Comparison of ENCODE assay signal across 7 mouse cellular contexts in the genomic region with DNA sequence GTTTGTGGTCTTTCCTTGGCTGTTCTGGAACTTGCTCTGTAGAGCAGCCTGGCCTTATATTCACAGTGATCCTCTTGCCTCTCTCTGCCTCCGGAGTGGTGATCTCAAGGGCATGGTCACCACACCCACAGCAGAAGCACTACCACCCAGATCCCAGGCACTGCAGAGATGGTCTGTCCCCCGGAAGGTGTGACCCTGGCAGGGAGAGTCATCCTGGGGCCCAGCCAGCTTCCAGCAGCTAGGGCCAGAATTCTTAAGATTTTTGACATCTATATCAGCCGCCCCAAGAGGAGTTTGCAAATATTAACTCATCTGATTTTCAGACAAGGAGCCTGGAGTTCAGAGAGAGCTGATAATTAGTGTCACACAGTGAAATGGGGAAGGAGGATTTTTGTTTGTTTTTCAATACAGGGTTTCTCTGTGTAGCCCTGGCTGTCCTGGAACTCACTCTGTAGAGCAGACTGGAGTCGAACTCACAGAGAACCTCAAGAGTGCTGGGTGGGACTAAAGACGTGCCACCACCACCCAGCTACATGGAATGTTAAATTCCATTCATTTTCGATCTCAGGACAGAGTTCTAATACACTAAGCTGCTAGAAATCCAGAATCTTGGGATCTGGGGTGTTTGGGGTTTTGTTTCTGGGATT. TPM values are rescaled to one million over a fixed set of nuclear protein-coding genes. Genes with fewer than 3 reads are reported as not detected.
A peak's percentile ranks its signal among the peaks of the same experiment; 100 is the strongest.
DNase-seq lines count a peak whose midpoint lies in the region; ATAC-seq and TF ChIP-seq lines count a peak whose summit lies in the region.

No protein-coding gene starts in this region.

- no peak for TF ChIP-seq EP300 in ES-Bruce4 (IDR thresholded peaks at IDR 0.05; ENCODE audit: insufficient read depth, low read depth, low read length)
- no peak for TF ChIP-seq EP300 in stomach, postnatal 0 days (optimal IDR thresholded peaks at IDR 0.05)

- no peaks in the 10 kb centered on the region for H3K36me3 ChIP-seq in ES-Bruce4 (ENCODE audit: control insufficient read depth, insufficient read depth, low read length, poor library complexity, severe bottlenecking)
- 0 out of 2 replicates have a peak, but pooled peaks cover under 1% of the 10 kb centered on the region for H3K36me3 ChIP-seq in hindbrain, embryonic 12.5 days
- H3K36me3 ChIP-seq in lung, embryonic 15.5 days, result peaks cover 7% of the 10 kb centered on the region
- no peaks in the 10 kb centered on the region for H3K36me3 ChIP-seq in stomach, postnatal 0 days (ENCODE audit: control insufficient read depth, insufficient read depth, low read length)

- peak overlapping the region; percentile 83 for H3K9ac ChIP-seq in ES-Bruce4 (ENCODE audit: low read depth, poor library complexity, severe bottlenecking)
- peak overlapping the region; percentile 64; the same call in 1 of the 2 replicates for H3K9ac ChIP-seq in hindbrain, embryonic 12.5 days
- H3K9ac ChIP-seq in lung, embryonic 15.5 days, result peak overlapping the region; percentile 41
- H3K9ac ChIP-seq in stomach, postnatal 0 days (ENCODE audit: low read length), result peak overlapping the region; percentile 48; the same call in 1 of the 2 replicates

- peak overlapping the region; percentile 97; the same call in 1 of the 2 replicates for H3K4me3 ChIP-seq in ES-Bruce4 (ENCODE audit: low read depth, low read length)
- H3K4me3 ChIP-seq in hindbrain, embryonic 12.5 days, result peak overlapping the region; percentile 74
- peak overlapping the region; percentile 86 for H3K4me3 ChIP-seq in lung, embryonic 15.5 days
- H3K4me3 ChIP-seq in stomach, postnatal 0 days (ENCODE audit: low read depth, low read length), result no peak overlapping the region

- H3K4me1 ChIP-seq in ES-Bruce4 (ENCODE audit: control insufficient read depth, insufficient read depth, low read length), result peaks cover 7% of the 10 kb centered on the region
- H3K4me1 ChIP-seq in hindbrain, embryonic 12.5 days, result peaks cover 41% of the 10 kb centered on the region
- peaks cover 66% of the 10 kb centered on the region for H3K4me1 ChIP-seq in lung, embryonic 15.5 days
- peaks cover 8% of the 10 kb centered on the region for H3K4me1 ChIP-seq in stomach, postnatal 0 days (replicated peaks; ENCODE audit: control insufficient read depth, insufficient read depth)

- WGBS in hindbrain, embryonic 12.5 days, result 47% methylated on average over 6 of the region's 6 CpGs
- WGBS in lung, embryonic 15.5 days, result 17% methylated on average over 6 of the region's 6 CpGs
- 6% methylated on average over 6 of the region's 6 CpGs for WGBS in stomach, postnatal 0 days

- peak; percentile 52 for ATAC-seq in erythroid progenitor cell, adult 5-6 weeks (replicated peaks; ENCODE audit: low FRiP score, poor library complexity, severe bottlenecking)
- ATAC-seq in hindbrain, embryonic 12.5 days (ENCODE audit: low FRiP score), result no peak
- no peak for ATAC-seq in lung, embryonic 15.5 days (ENCODE audit: borderline replicate concordance, extremely low read depth, low FRiP score, low TSS enrichment)
- no peak for ATAC-seq in stomach, postnatal 0 days (ENCODE audit: low FRiP score, low TSS enrichment)

- no peak for TF ChIP-seq POLR2A in ES-Bruce4 (IDR thresholded peaks at IDR 0.05; ENCODE audit: insufficient read depth, low read length)

- H3K4me2 ChIP-seq in hindbrain, embryonic 12.5 days (replicated peaks), result peak overlapping the region; percentile 94
- H3K4me2 ChIP-seq in lung, embryonic 15.5 days, result peak overlapping the region; percentile 91
- H3K4me2 ChIP-seq in stomach, postnatal 0 days (replicated peaks; ENCODE audit: low read depth), result peak overlapping the region; percentile 90

- H3K9me3 ChIP-seq in ES-Bruce4 (replicated peaks; ENCODE audit: control insufficient read depth, insufficient read depth, low read length, poor library complexity, severe bottlenecking), result no peaks in the 10 kb centered on the region
- H3K9me3 ChIP-seq in hindbrain, embryonic 12.5 days (replicated peaks), result no peaks in the 10 kb centered on the region
- H3K9me3 ChIP-seq in lung, embryonic 15.5 days, result no peaks in the 10 kb centered on the region
- H3K9me3 ChIP-seq in stomach, postnatal 0 days (ENCODE audit: control insufficient read depth, low read length), result no peaks in the 10 kb centered on the region

- TF ChIP-seq CTCF in ES-Bruce4 (IDR thresholded peaks at IDR 0.05; ENCODE audit: low read depth, low read length), result no peak
- no peak for TF ChIP-seq CTCF in stomach, postnatal 0 days (IDR thresholded peaks at IDR 0.05; ENCODE audit: low read depth)

- H3K27me3 ChIP-seq in ES-Bruce4 (ENCODE audit: control insufficient read depth, insufficient read depth, low read length, poor library complexity, severe bottlenecking), result no peaks in the 10 kb centered on the region
- H3K27me3 ChIP-seq in hindbrain, embryonic 12.5 days, result peaks cover 46% of the 10 kb centered on the region
- no peaks in the 10 kb centered on the region for H3K27me3 ChIP-seq in lung, embryonic 15.5 days
- no peaks in the 10 kb centered on the region for H3K27me3 ChIP-seq in stomach, postnatal 0 days (ENCODE audit: control insufficient read depth, insufficient read depth, low read length)

- H3K27ac ChIP-seq in ES-Bruce4 (ENCODE audit: insufficient read depth, low read length), result peak overlapping the region; percentile 44; the same call in 1 of the 2 replicates
- peak overlapping the region; percentile 95 for H3K27ac ChIP-seq in hindbrain, embryonic 12.5 days
- H3K27ac ChIP-seq in lung, embryonic 15.5 days, result peak overlapping the region; percentile 99
- H3K27ac ChIP-seq in stomach, postnatal 0 days (replicated peaks), result peak overlapping the region; percentile 98

- DNase-seq in adrenal gland, adult 18-20 months (ENCODE audit: low spot score in 2 of 2), result peak; percentile 54 to 60
- DNase-seq in stomach, postnatal 0 days (ENCODE audit: low spot score), result no peak
- DNase-seq in left cerebral cortex, adult 11 months (ENCODE audit: low spot score), result no peak

RNA-seq across cellular contexts. Expression of gene Cnn2, which starts 2.0 kb away (rescaled TPM):
- polyA plus RNA-seq in ES-Bruce4 (2011; ENCODE audit: insufficient read depth, insufficient read length, low read depth, missing spikeins), result 156 and 164 TPM in 2 replicates
- 10 to 100 TPM; 28.5 to 49.0 TPM for total RNA-seq in adrenal gland, adult 18-20 months (2021)
- 20.1 and 39.6 TPM in 2 replicates for total RNA-seq in erythroid progenitor cell, adult 5-6 weeks (2015; ENCODE audit: low replicate concordance)
- 18.2 and 26.3 TPM in 2 replicates for total RNA-seq in erythroid progenitor cell, adult 5-6 weeks (2017; ENCODE audit: low replicate concordance)
- polyA plus RNA-seq in hindbrain, embryonic 12.5 days (2016; fragmentation: Nextera tagmentation; extraction: Ambion mirVana), result 178 and 204 TPM in 2 replicates
- polyA plus RNA-seq in lung, embryonic 15.5 days (2015; fragmentation: Nextera tagmentation; extraction: Ambion mirVana), result 367 and 375 TPM in 2 replicates
- polyA plus RNA-seq in stomach, postnatal 0 days (2015; fragmentation: Nextera tagmentation; extraction: Ambion mirVana), result 236 and 245 TPM in 2 replicates

RNA-seq across cellular contexts. Expression of gene Tmem259, which starts 2.2 kb away (rescaled TPM):
- polyA plus RNA-seq in ES-Bruce4 (2011; ENCODE audit: insufficient read depth, insufficient read length, low read depth, missing spikeins), result 54.6 and 61.1 TPM in 2 replicates
- 100 to 1,000 TPM; 140 to 144 TPM for total RNA-seq in adrenal gland, adult 18-20 months (2021)
- 57.0 and 78.9 TPM in 2 replicates for total RNA-seq in erythroid progenitor cell, adult 5-6 weeks (2015; ENCODE audit: low replicate concordance)
- total RNA-seq in erythroid progenitor cell, adult 5-6 weeks (2017; ENCODE audit: low replicate concordance), result 49.2 and 51.1 TPM in 2 replicates
- polyA plus RNA-seq in hindbrain, embryonic 12.5 days (2016; fragmentation: Nextera tagmentation; extraction: Ambion mirVana), result 23.1 and 25.5 TPM in 2 replicates
- 20.2 and 20.5 TPM in 2 replicates for polyA plus RNA-seq in lung, embryonic 15.5 days (2015; fragmentation: Nextera tagmentation; extraction: Ambion mirVana)
- polyA plus RNA-seq in stomach, postnatal 0 days (2015; fragmentation: Nextera tagmentation; extraction: Ambion mirVana), result 18.5 and 19.1 TPM in 2 replicates

RNA-seq across cellular contexts. Expression of gene Abca7, which starts 9.9 kb away (rescaled TPM):
- polyA plus RNA-seq in ES-Bruce4 (2011; ENCODE audit: insufficient read depth, insufficient read length, low read depth, missing spikeins), result 10.6 and 11.0 TPM in 2 replicates
- 10 to 100 TPM; 20.6 to 22.3 TPM for total RNA-seq in adrenal gland, adult 18-20 months (2021)
- 44.0 and 58.4 TPM in 2 replicates for total RNA-seq in erythroid progenitor cell, adult 5-6 weeks (2015; ENCODE audit: low replicate concordance)
- 58.6 and 71.8 TPM in 2 replicates for total RNA-seq in erythroid progenitor cell, adult 5-6 weeks (2017; ENCODE audit: low replicate concordance)
- 6.9 and 7.7 TPM in 2 replicates for polyA plus RNA-seq in hindbrain, embryonic 12.5 days (2016; fragmentation: Nextera tagmentation; extraction: Ambion mirVana)
- polyA plus RNA-seq in lung, embryonic 15.5 days (2015; fragmentation: Nextera tagmentation; extraction: Ambion mirVana), result 3.5 and 4.3 TPM in 2 replicates
- polyA plus RNA-seq in stomach, postnatal 0 days (2015; fragmentation: Nextera tagmentation; extraction: Ambion mirVana), result 2.6 and 3.2 TPM in 2 replicates

RNA-seq across cellular contexts. Expression of gene Grin3b, which starts 15.8 kb away (rescaled TPM):
- polyA plus RNA-seq in ES-Bruce4 (2011; ENCODE audit: insufficient read depth, insufficient read length, low read depth, missing spikeins), result not detected in 2 replicates
- total RNA-seq in adrenal gland, adult 18-20 months (2021), result under 1 TPM in 1 of 2 experiments, not detected in 1; 0.19 TPM
- total RNA-seq in erythroid progenitor cell, adult 5-6 weeks (2015; ENCODE audit: low replicate concordance), result not detected in 2 replicates
- not detected in 2 replicates for total RNA-seq in erythroid progenitor cell, adult 5-6 weeks (2017; ENCODE audit: low replicate concordance)
- 0.23 and 0.44 TPM in 2 replicates for polyA plus RNA-seq in hindbrain, embryonic 12.5 days (2016; fragmentation: Nextera tagmentation; extraction: Ambion mirVana)
- polyA plus RNA-seq in lung, embryonic 15.5 days (2015; fragmentation: Nextera tagmentation; extraction: Ambion mirVana), result 0.34 and 0.45 TPM in 2 replicates
- polyA plus RNA-seq in stomach, postnatal 0 days (2015; fragmentation: Nextera tagmentation; extraction: Ambion mirVana), result 0.17 and 0.18 TPM in 2 replicates

RNA-seq across cellular contexts. Expression of gene Wdr18, which starts 26.4 kb away (rescaled TPM):
- 47.6 and 55.3 TPM in 2 replicates for polyA plus RNA-seq in ES-Bruce4 (2011; ENCODE audit: insufficient read depth, insufficient read length, low read depth, missing spikeins)
- 10 to 100 TPM; 37.2 to 40.1 TPM for total RNA-seq in adrenal gland, adult 18-20 months (2021)
- total RNA-seq in erythroid progenitor cell, adult 5-6 weeks (2015; ENCODE audit: low replicate concordance), result 4.0 and 10.1 TPM in 2 replicates
- total RNA-seq in erythroid progenitor cell, adult 5-6 weeks (2017; ENCODE audit: low replicate concordance), result 0.98 and 4.6 TPM in 2 replicates
- polyA plus RNA-seq in hindbrain, embryonic 12.5 days (2016; fragmentation: Nextera tagmentation; extraction: Ambion mirVana), result 89.4 and 100 TPM in 2 replicates
- polyA plus RNA-seq in lung, embryonic 15.5 days (2015; fragmentation: Nextera tagmentation; extraction: Ambion mirVana), result 95.1 and 96.2 TPM in 2 replicates
- 46.9 and 50.3 TPM in 2 replicates for polyA plus RNA-seq in stomach, postnatal 0 days (2015; fragmentation: Nextera tagmentation; extraction: Ambion mirVana)

Comparison
In these comparisons a context has a peak if more than half of its experiments do, and no peak if none do; other contexts are left out.
1. H3K27ac ChIP-seq: peak in every context shown above with its lines; median percentile 99 in lung, embryonic 15.5 days; 98 in stomach, postnatal 0 days; 95 in hindbrain, embryonic 12.5 days; 44 in ES-Bruce4.
2. DNase-seq: peak in adrenal gland, adult 18-20 months (2 of 2); none in stomach, postnatal 0 days (single experiment) and left cerebral cortex, adult 11 months (single experiment).
3. Peak in every context shown above with its lines, with median percentiles within 50 percentile points of each other: H3K9ac ChIP-seq and H3K4me2 ChIP-seq.